Comparison of ENCODE assay signal across 25 mouse cellular contexts in the genomic region with DNA sequence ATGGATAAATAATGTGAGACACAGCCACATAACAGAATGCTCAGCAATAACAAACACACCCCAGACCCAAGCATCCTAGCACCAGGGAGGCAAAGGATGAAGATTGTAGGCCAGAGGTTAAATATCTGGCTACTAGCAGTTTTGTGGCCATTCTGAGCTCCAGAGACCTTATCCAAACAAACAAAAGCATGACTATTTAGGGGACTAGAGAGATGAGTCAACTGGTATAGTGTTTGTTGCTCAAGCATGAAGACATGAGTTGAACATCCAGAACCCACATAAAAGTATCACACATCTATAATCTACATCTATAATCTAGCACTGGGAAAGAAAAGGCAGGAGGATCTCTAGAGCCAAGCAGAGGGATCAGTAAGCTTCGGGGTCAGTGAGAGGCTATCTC.
"Had no signal": no experiment of that assay in that cellular context is flagged by ENCODE, and none has a peak within 500 bp of the region (broad histone marks: within the 10 kb centered on the region; RNA-seq: fewer than 3 reads in every experiment).

No protein-coding gene starts in this region.

- H3K4me1 ChIP-seq: embryonic facial prominence, embryonic 10.5 days; embryonic facial prominence, embryonic 12.5 days; embryonic facial prominence, embryonic 13.5 days; embryonic facial prominence, embryonic 15.5 days; forebrain, embryonic 10.5 days; forebrain, embryonic 12.5 days; forebrain, embryonic 13.5 days; forebrain, embryonic 15.5 days had no signal

- H3K27ac ChIP-seq: embryonic facial prominence, embryonic 10.5 days; embryonic facial prominence, embryonic 12.5 days; embryonic facial prominence, embryonic 13.5 days; embryonic facial prominence, embryonic 15.5 days; forebrain, embryonic 10.5 days; forebrain, embryonic 12.5 days; forebrain, embryonic 13.5 days; forebrain, embryonic 15.5 days; gastrocnemius, adult 2 months; heart, adult 2 months had no signal

- H3K4me3 ChIP-seq: embryonic facial prominence, embryonic 10.5 days; embryonic facial prominence, embryonic 12.5 days; embryonic facial prominence, embryonic 13.5 days; embryonic facial prominence, embryonic 15.5 days; erythroblast, embryonic 14.5 days; forebrain, embryonic 10.5 days; forebrain, embryonic 12.5 days; forebrain, embryonic 13.5 days; forebrain, embryonic 15.5 days; gastrocnemius, adult 2 months; heart, adult 2 months; heart, embryonic 12.5 days had no signal

- H3K9me3 ChIP-seq: embryonic facial prominence, embryonic 10.5 days; embryonic facial prominence, embryonic 12.5 days; embryonic facial prominence, embryonic 13.5 days; embryonic facial prominence, embryonic 15.5 days; forebrain, embryonic 10.5 days; forebrain, embryonic 12.5 days; forebrain, embryonic 13.5 days; forebrain, embryonic 15.5 days; heart, embryonic 12.5 days had no signal

- ATAC-seq: forebrain, embryonic 13.5 days; forebrain, embryonic 14.5 days; forebrain, embryonic 15.5 days; forebrain, embryonic 16.5 days; forebrain, postnatal 0 days had no signal

- DNase-seq: cerebellum, postnatal 10 days; cerebellum, postnatal 14 days; cerebellum, postnatal 25 days; cerebellum, postnatal 36 days; embryo, embryonic 11 days; forebrain, postnatal 0 days; gastrocnemius, adult 2 months; gastrocnemius, postnatal 10 days; gastrocnemius, postnatal 14 days; gastrocnemius, postnatal 25 days; gastrocnemius, postnatal 36 days; heart, adult 18-20 months; heart, adult 2 months had no signal

- H3K27me3 ChIP-seq: embryonic facial prominence, embryonic 12.5 days; embryonic facial prominence, embryonic 13.5 days; embryonic facial prominence, embryonic 15.5 days; forebrain, embryonic 12.5 days; forebrain, embryonic 13.5 days; forebrain, embryonic 15.5 days; heart, embryonic 12.5 days had no signal
